Mouse (Mus musculus): ENCODE results near the gene Upf2.

GRCm38 (mm10) chr2:6100755-6101154 lies 149.5 kb downstream of the Upf2 start:
- TF ChIP-seq CTCF (IDR thresholded peaks at IDR 0.05; ENCODE audit: borderline replicate concordance, control insufficient read depth, extremely low read depth, insufficient read depth, low read length, poor library complexity), result no peak
- TF ChIP-seq POLR2A (IDR thresholded peaks at IDR 0.05; ENCODE audit: control insufficient read depth, extremely low read depth, insufficient read depth, low read length, poor library complexity), result no peak
